Mouse (Mus musculus) G1E (cell line): Measurements from ENCODE around the gene Edn2.

ENCODE experiments used
- CTCF ChIP-seq: IDR thresholded peaks from 2 replicates; pipeline ENCODE4 v1.5.1; 2012; ENCODE audit warnings: low read depth, low read length, inconsistent platforms, mixed read lengths
- GATA1 ChIP-seq: IDR thresholded peaks from 2 replicates; pipeline ENCODE4 v1.6.1; 2012; ENCODE audit warnings: borderline replicate concordance, low read length, inconsistent platforms, mixed read lengths
- POLR2AphosphoS5 ChIP-seq: IDR thresholded peaks from 2 replicates; pipeline ENCODE4 v1.6.1; 2012; ENCODE audit warnings: low read depth, low read length, inconsistent platforms; ENCODE audit not compliant: insufficient replicate concordance
- TAL1 ChIP-seq: conservative IDR thresholded peaks from 2 replicates; pipeline ENCODE4 v1.6.1; 2012; ENCODE audit warnings: low read depth, low read length, inconsistent platforms, mixed read lengths

GRCm38 (mm10) chr4:120162586-120162985 lies 1.6 kb downstream of the Edn2 start:
- TF ChIP-seq CTCF, result no peak
- TF ChIP-seq GATA1, result no peak
- no peak for TF ChIP-seq POLR2AphosphoS5
- no peak for TF ChIP-seq TAL1
